Mouse (Mus musculus) right cerebral cortex, postnatal 36 days (tissue): ENCODE results near the gene Mia2.

Source experiments
- DNase-seq, 2 experiments: peaks; one replicate each; pipeline ENCODE4 v3.0.0; 2022; ENCODE audit warnings: low spot score in 2 of 2, mixed read lengths in 1 of 2

The Mia2 gene

GRCm38 (mm10) chr12:59104771-59105170 is 9.2 kb downstream of the Mia2 start:
- no peak for DNase-seq

- no peak for DNase-seq
Observed at GRCm38 (mm10) chr12:59105914-59106313, 10.3 kb downstream of the Mia2 start.

GRCm38 (mm10) chr12:59106491-59106890 is 10.9 kb downstream of the Mia2 start:
- no peak for DNase-seq

- DNase-seq = no peak
Observed at GRCm38 (mm10) chr12:59107926-59108325, 12.3 kb downstream of the Mia2 start.

GRCm38 (mm10) chr12:59117184-59117583 is 21.6 kb downstream of the Mia2 start:
- peak in 1 of 2 experiments; percentile 38 for DNase-seq

GRCm38 (mm10) chr12:59125426-59125825 is 29.8 kb downstream of the Mia2 start:
- DNase-seq = no peak

- no peak for DNase-seq
Observed at GRCm38 (mm10) chr12:59128501-59128900, 32.9 kb downstream of the Mia2 start.

- no peak for DNase-seq
Observed at GRCm38 (mm10) chr12:59129038-59129437, 33.4 kb downstream of the Mia2 start.

GRCm38 (mm10) chr12:59129592-59129991 is 34.0 kb downstream of the Mia2 start:
- DNase-seq = no peak

- no peak for DNase-seq
Observed at GRCm38 (mm10) chr12:59130249-59130648, 34.6 kb downstream of the Mia2 start.

- DNase-seq = peak; percentile 90 to 91
Observed at GRCm38 (mm10) chr12:59130651-59131577, 35.3 kb downstream of the Mia2 start.

GRCm38 (mm10) chr12:59131578-59131946 is 36.0 kb downstream of the Mia2 start:
- no peak for DNase-seq

GRCm38 (mm10) chr12:59132462-59132861 is 36.9 kb downstream of the Mia2 start:
- no peak for DNase-seq

GRCm38 (mm10) chr12:59132940-59133339 is 37.3 kb downstream of the Mia2 start:
- no peak for DNase-seq

- DNase-seq = no peak
Observed at GRCm38 (mm10) chr12:59133437-59133999, 37.9 kb downstream of the Mia2 start.

- DNase-seq = no peak
Observed at GRCm38 (mm10) chr12:59135096-59135495, 39.5 kb downstream of the Mia2 start.

- no peak for DNase-seq
Observed at GRCm38 (mm10) chr12:59135533-59136300, 40.1 kb downstream of the Mia2 start.

- no peak for DNase-seq
Observed at GRCm38 (mm10) chr12:59137031-59137430, 41.4 kb downstream of the Mia2 start.

- no peak for DNase-seq
Observed at GRCm38 (mm10) chr12:59139372-59139771, 43.8 kb downstream of the Mia2 start.

GRCm38 (mm10) chr12:59145130-59145529 is 49.5 kb downstream of the Mia2 start:
- DNase-seq = no peak

GRCm38 (mm10) chr12:59149691-59150090 is 54.1 kb downstream of the Mia2 start:
- DNase-seq = no peak

GRCm38 (mm10) chr12:59161091-59161490 is 65.5 kb downstream of the Mia2 start:
- DNase-seq = no peak
